Mouse (Mus musculus) bone marrow, adult 2 months (tissue): ENCODE measurements around the gene Sec24b. TPM values are rescaled to one million over a fixed set of nuclear protein-coding genes. Genes with fewer than 3 reads are reported as not detected.

Experiments
- H3K27ac ChIP-seq: fragments of 200-500 bp; 2 replicates; pipeline ENCODE4 v1.5.1; 2012; ENCODE audit warnings: low read depth, mild to moderate bottlenecking, control low read depth, inconsistent platforms, low read length; ENCODE audit not compliant: control insufficient read depth, poor library complexity, insufficient read depth
- H3K4me1 ChIP-seq: fragments of 200-500 bp; 2 replicates; pipeline ENCODE4 v1.6.1; 2011; ENCODE audit warnings: low read length; ENCODE audit not compliant: control insufficient read depth, insufficient read depth
- H3K4me3 ChIP-seq: fragments of 200-500 bp; replicated peaks from 2 replicates; pipeline ENCODE3; 2011; ENCODE audit warnings: mild to moderate bottlenecking, low read depth, low read length, control low read depth; ENCODE audit not compliant: control insufficient read depth
- CTCF ChIP-seq: fragments of 200-500 bp; IDR thresholded peaks from 2 replicates; pipeline ENCODE4 v1.5.1; 2011; ENCODE audit warnings: low read length, control low read depth; ENCODE audit not compliant: control insufficient read depth, insufficient read depth
- POLR2A ChIP-seq: fragments of 200-500 bp; IDR thresholded peaks from 2 replicates; pipeline ENCODE4 v1.6.1; 2011; ENCODE audit warnings: low read depth, mild to moderate bottlenecking, control low read depth, low read length, borderline replicate concordance; ENCODE audit not compliant: control insufficient read depth
- WGBS: fragments of 180-500 bp; shearing (Covaris S2); methylation state at CpG from one replicate; pipeline ENCODE4 v1.1.7; 2018; 5-methylcytosine and 5-hydroxymethylcytosine counted together
- polyA plus RNA-seq: library from polyadenylated mRNA; stranded (reverse); fragments of >200 nt; gene quantifications from 2 replicates; pipeline ENCODE4 v1.2.4, GENCODE M21; 2011; ENCODE audit warnings: low replicate concordance; ENCODE audit not compliant: missing spikeins, insufficient read depth, insufficient read length

The Sec24b gene
- polyA plus RNA-seq, 1 experiment = 46.9 TPM

DNA sequence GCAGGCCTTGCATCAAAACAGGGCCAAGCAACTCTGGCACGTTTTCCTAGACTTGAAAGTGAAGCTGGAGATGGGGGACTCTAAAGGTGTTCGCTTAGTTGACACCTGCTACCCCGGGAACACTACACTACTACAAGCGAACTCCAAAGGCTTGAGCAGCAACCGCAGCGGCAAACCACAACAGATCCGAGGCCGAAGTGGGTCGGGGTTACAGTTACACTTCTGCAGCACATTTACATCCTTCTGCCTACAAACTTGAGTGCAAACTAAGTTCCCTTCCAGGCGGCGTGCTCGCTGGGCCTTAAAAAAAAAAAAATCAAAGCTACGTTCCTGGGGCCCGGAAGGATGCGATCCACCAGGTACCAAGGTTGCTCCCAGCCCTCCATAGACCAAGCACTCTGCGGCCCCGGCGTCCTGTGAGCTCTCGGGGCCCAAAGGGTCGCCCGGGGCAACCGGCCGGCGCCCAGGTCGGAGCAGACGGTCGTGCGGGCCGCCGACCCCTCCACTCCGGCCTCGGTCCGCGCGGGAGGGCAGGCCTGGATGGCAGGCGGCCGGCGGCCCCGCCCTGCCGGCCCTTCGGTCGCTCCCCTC lies 1.5 kb downstream of the Sec24b start:
- Histone ChIP-seq H3K27ac (peak overlapping the region; percentile 92), H3K4me3 (peak overlapping the region; percentile 56), H3K4me1 (peaks cover 2% of the 10 kb centered on the region)
- TF ChIP-seq CTCF = no peak
- TF ChIP-seq POLR2A = no peak
- WGBS = under 1% methylated on average over 42 of the region's 42 CpGs

GRCm38 (mm10) chr3:130058488-130058887 lies 2.9 kb downstream of the Sec24b start:
- Histone ChIP-seq H3K27ac (no peak overlapping the region), H3K4me3 (no peak overlapping the region), H3K4me1 (peaks cover 2% of the 10 kb centered on the region)
- TF ChIP-seq POLR2A (no peak), CTCF (no peak)
- 34% methylated on average over 2 of the region's 2 CpGs for WGBS

- Histone ChIP-seq H3K4me1 (peaks cover 2% of the 10 kb centered on the region), H3K27ac (no peak overlapping the region), H3K4me3 (no peak overlapping the region)
- TF ChIP-seq POLR2A = no peak
- TF ChIP-seq CTCF = no peak
- WGBS = 81% methylated on average over 14 of the region's 14 CpGs
Measured at GRCm38 (mm10) chr3:130057569-130058345, 3.6 kb downstream of the Sec24b start.

DNA sequence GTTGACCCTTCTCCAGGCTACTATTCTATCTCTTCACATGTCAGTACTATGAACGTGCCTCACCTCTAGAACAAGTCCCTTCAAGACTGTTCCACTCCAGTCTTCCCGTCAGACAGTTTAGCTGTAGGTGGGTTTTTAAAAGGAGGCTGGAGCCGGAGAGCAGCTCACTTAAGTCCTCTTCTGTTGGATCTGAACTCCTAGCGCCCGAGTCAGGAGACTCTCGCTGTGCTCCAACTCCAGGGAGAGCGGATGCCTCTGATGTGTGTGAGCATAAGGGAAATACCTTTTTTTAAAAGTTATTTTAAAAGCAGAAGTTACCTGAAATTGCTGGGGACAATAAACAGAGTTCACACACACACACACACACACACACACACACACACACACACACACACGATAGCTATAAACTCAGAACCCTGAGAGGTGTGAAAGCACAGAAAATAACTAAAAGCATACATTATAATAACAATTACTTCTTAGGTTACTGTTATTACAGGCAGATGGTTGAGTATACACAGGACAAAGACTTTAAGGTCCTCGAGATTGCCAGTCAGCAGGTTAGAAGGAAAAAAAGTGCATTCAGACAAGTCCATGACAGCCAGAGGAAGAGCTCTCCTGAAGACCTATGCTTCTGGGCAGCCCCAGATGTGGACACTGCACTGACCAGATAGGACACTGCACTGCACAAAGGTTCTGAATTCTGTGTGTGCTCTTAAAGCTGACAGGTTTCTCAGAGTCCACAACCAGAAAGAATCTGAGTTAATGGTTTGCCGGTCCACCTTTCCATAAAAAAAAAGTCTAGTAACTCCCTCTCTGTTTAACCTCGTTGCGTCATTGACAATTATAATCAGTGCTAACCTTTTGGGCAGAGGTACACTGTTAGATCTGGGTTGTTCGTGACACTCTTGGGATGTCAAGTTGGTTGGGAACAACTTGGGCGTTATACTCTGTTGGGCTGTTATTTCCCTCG lies 5.7 kb downstream of the Sec24b start:
- TF ChIP-seq POLR2A = no peak
- no peak for TF ChIP-seq CTCF
- Histone ChIP-seq H3K4me1 (peaks cover 2% of the 10 kb centered on the region), H3K27ac (no peak overlapping the region), H3K4me3 (no peak overlapping the region)
- 71% methylated on average over 15 of the region's 15 CpGs for WGBS

DNA sequence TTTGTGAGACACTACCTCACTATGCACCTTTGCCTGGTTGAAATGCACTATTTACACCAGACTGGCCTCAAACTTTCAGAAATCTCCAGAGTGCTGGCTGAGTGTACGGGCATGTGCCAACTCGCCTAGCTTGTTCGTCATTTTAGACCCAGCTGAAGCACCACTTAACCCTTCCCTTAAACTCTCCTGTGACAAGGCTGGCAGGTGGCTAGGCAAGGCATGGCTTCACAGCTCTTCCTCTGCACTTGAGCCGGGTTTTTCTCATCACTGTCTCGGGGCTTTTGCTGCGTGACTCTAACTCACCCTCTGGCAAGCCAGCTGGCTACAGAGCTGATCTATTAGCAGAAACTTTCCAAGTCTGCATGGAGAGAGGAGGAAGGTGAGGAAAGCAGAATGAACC lies 6.8 kb downstream of the Sec24b start:
- peaks cover 2% of the 10 kb centered on the region for H3K4me1 ChIP-seq
- no peak for TF ChIP-seq CTCF
- H3K27ac ChIP-seq = no peak overlapping the region
- 75% methylated on average over 6 of the region's 6 CpGs for WGBS
- H3K4me3 ChIP-seq = no peak overlapping the region

DNA sequence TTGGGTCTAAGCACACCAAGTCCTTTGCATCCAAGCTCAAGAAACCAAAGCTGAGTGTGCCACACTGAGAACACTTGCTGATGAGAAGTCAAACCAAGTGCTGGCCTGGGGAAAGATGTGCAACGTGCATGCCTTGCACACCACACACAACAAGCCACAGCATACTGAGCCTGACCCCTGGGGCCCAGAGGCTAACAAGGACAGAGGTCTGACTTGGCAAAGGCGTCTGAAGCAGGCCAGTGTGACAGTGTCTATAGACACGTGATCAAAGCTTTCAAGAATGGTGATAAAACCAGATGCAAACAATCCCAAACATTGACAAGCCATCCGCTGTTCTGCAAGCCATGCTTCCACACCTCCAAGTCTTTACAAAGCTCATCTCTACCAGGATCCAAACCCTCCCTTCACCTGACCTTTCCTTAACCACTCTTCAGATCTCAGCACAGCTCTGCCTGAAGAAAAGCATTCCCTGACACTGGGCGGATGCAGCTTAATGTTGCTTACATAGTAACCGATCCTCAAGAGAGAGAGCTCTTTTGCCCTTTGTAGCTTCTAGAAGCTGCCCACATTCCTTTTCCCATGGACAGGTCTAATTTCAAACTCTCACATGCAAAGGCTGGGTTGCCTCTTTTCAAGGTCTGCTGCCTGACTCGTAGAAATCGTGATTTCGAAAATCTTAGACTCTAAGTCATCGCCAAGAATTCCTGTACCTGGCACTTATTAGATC lies 7.8 kb downstream of the Sec24b start:
- WGBS = 77% methylated on average over 10 of the region's 10 CpGs
- peaks cover under 1% of the 10 kb centered on the region for H3K4me1 ChIP-seq
- TF ChIP-seq POLR2A (no peak), CTCF (no peak)

DNA sequence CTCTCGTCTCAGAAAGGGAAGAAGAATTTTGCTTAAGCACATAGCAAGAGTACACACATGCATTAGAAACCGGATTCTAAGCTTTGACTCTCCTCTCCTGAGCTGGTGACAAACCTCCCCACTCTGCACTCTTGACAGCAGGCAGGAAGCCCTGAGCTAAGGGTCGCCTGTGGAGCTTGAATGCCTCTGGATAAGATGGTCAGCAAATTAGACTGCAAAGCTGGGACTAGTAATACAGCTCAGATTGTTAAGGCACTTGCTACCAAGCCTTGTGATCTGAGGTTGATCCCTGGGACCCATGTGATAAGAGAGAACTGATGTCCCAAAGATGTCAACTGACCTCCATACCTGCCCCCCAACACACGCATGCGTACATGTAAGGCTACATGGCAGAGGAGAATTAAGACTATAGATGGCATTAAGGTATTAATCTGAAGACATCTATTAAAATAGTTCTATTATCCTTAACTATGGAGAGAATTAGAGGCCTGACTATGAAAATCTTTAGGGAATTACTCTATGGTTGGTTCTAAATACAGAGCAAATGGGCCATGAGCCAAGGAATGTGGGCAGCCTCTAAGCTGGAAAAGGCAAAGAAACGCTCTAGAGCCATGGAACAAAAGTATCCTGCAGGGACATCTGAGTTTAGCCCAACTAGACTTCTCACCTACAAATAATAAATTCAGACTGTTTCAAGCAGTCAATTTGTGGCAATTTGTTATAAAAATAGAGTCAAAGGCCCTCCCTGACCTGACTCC lies 8.6 kb downstream of the Sec24b start:
- TF ChIP-seq POLR2A (no peak), CTCF (no peak)
- WGBS = 75% methylated on average over 6 of the region's 6 CpGs
- no peaks in the 10 kb centered on the region; the same call in 1 of the 2 replicates for H3K4me1 ChIP-seq

More for the DNA sequence above, 7.8 kb downstream of the Sec24b start:
- H3K4me3 ChIP-seq = no peak overlapping the region
- no peak overlapping the region for H3K27ac ChIP-seq

More for the DNA sequence above, 8.6 kb downstream of the Sec24b start:
- Histone ChIP-seq H3K4me3 (no peak overlapping the region), H3K27ac (no peak overlapping the region)
